Mouse (Mus musculus) ES-Bruce4 (cell line): Measurements from ENCODE around the gene Dxo. TPM values are rescaled to one million over a fixed set of nuclear protein-coding genes. Genes with fewer than 3 reads are reported as not detected.
"Not testable (repeated sequence)": the region's sequence is repeated elsewhere in the genome, so short reads cannot be mapped to it uniquely, and the experiment has no call there.

ENCODE experiments used
- H3K27ac ChIP-seq: 2 replicates; pipeline ENCODE4 v1.5.1; 2012; ENCODE audit warnings: low read length, inconsistent platforms; ENCODE audit not compliant: insufficient read depth
- H3K27me3 ChIP-seq: 2 replicates; pipeline ENCODE4 v1.6.1; 2012; ENCODE audit warnings: mild to moderate bottlenecking, low read length, inconsistent platforms; ENCODE audit not compliant: control insufficient read depth, poor library complexity, insufficient read depth, severe bottlenecking
- H3K36me3 ChIP-seq: 2 replicates; pipeline ENCODE4 v1.6.1; 2012; ENCODE audit warnings: inconsistent platforms, mild to moderate bottlenecking, low read length, moderate library complexity; ENCODE audit not compliant: control insufficient read depth, poor library complexity, insufficient read depth, severe bottlenecking
- H3K4me1 ChIP-seq: one replicate; pipeline ENCODE4 v1.8.1; 2011; ENCODE audit warnings: low read length; ENCODE audit not compliant: control insufficient read depth, insufficient read depth
- H3K4me3 ChIP-seq: 2 replicates; pipeline ENCODE4 v1.5.1; 2011; ENCODE audit warnings: low read depth, mild to moderate bottlenecking, low read length
- H3K9ac ChIP-seq: 2 replicates; pipeline ENCODE4 v1.6.1; 2012; ENCODE audit warnings: low read depth, mild to moderate bottlenecking, inconsistent platforms; ENCODE audit not compliant: poor library complexity, severe bottlenecking
- H3K9me3 ChIP-seq: replicated peaks from 2 replicates; pipeline ENCODE4 v1.6.1; 2012; ENCODE audit warnings: mild to moderate bottlenecking, low read length, inconsistent platforms; ENCODE audit not compliant: control insufficient read depth, poor library complexity, insufficient read depth, severe bottlenecking
- CTCF ChIP-seq: IDR thresholded peaks from one replicate; pipeline ENCODE4 v1.8.1; 2011; ENCODE audit warnings: low read depth, low read length
- EP300 ChIP-seq: IDR thresholded peaks from 2 replicates; pipeline ENCODE4 v1.6.1; 2011; ENCODE audit warnings: low read depth, low read length; ENCODE audit not compliant: insufficient read depth
- POLR2A ChIP-seq: IDR thresholded peaks from one replicate; pipeline ENCODE4 v1.8.1; 2011; ENCODE audit warnings: low read length; ENCODE audit not compliant: insufficient read depth
- polyA plus RNA-seq: library from polyadenylated mRNA; stranded (reverse); fragments of >200 nt; gene quantifications from 2 replicates; pipeline ENCODE4 v1.2.4, GENCODE M21; 2011; ENCODE audit warnings: low read depth; ENCODE audit not compliant: missing spikeins, insufficient read depth, insufficient read length

Dxo gene
- polyA plus RNA-seq, 1 experiment, result 24.5 TPM

DNA sequence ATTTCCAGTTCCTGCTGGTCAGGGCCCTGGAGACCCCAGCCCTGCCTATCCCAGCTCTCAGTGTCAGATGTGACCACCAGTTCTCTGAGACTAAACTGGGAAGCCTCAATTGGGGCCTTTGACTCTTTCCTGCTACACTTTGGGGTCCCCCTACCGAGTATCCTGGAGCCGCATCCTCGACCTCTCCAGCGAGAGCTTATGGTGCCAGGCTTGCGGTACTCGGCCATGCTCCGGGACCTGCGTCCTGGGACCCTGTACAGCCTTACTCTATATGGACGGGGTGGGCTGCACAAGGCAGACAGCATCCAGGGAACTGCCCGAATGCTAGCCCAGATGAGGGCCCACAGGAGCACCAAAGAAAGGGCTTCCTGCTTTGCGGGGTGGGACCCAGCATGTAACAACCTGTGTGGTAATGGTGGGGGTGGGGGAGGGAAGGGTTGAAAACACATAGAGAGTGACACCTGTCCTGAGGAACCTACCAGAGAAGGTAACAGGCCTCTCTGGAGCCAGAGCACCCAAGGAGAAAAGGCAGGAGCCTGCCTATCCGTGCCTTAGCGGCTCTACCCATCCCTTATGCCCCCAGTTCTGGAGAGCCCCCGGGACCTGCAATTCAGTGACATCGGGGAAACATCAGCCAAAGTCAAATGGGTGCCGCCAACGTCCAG, 37.8 kb upstream of the Dxo start:
- H3K27ac ChIP-seq, result no peak overlapping the region
- H3K27me3 ChIP-seq, result no peaks in the 10 kb centered on the region
- no peaks in the 10 kb centered on the region for H3K9me3 ChIP-seq
- no peak overlapping the region for H3K4me3 ChIP-seq
- TF ChIP-seq POLR2A (no peak), CTCF (no peak), EP300 (no peak)
- H3K9ac ChIP-seq, result no peak overlapping the region
- H3K4me1 ChIP-seq, result no peaks in the 10 kb centered on the region
- no peaks in the 10 kb centered on the region for H3K36me3 ChIP-seq

DNA sequence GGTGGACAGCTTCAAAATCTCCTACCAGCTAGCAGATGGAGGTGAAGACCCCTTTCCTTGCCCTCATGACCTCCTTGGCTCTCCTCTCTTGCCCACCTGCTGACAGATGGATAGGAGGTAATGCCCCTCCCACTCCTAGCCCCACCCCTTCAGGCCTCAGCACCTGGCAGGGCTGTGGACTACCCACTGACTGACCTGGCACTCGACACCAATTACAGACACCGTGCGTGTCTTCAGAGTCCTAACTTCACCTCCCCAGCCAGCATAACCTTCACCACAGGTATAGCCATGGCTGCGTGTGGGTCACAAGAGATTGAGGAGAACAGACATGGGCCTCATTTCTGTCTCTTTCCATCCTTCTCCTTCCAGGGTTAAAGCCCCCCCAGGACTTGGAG, 37.3 kb upstream of the Dxo start:
- no peak overlapping the region for H3K9ac ChIP-seq
- TF ChIP-seq EP300, result no peak
- no peak for TF ChIP-seq CTCF
- no peak for TF ChIP-seq POLR2A
- H3K36me3 ChIP-seq, result no peaks in the 10 kb centered on the region
- no peak overlapping the region for H3K4me3 ChIP-seq
- no peaks in the 10 kb centered on the region for H3K27me3 ChIP-seq
- H3K4me1 ChIP-seq, result no peaks in the 10 kb centered on the region
- H3K27ac ChIP-seq, result no peak overlapping the region
- no peaks in the 10 kb centered on the region for H3K9me3 ChIP-seq

DNA sequence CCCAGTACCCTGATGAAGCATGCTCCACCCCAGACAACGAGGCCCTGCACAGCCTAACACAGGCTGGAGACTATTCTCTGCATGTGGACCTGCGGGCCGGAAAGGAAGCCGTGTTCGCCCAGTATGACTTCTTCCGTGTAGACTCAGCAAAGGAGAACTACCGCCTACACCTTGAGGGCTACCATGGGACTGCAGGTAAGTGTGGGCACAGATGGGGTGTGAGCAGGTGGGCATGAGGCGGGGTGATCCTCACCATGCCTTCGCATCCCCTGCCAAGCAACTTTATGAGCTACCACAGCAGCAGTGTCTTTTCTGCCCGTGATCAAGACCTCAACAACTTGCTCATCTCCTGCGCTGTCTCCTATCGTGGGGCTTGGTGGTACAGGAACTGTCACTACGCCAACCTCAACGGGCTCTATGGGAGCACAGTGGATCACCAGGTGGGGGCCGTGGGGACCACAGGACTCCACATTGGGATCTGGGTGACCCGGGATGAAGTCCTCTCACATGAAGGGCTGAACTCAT, 36.0 kb upstream of the Dxo start:
- H3K9me3 ChIP-seq, H3K27ac ChIP-seq, H3K4me1 ChIP-seq, H3K9ac ChIP-seq, H3K36me3 ChIP-seq, H3K27me3 ChIP-seq, H3K4me3 ChIP-seq: not testable (repeated sequence)

DNA sequence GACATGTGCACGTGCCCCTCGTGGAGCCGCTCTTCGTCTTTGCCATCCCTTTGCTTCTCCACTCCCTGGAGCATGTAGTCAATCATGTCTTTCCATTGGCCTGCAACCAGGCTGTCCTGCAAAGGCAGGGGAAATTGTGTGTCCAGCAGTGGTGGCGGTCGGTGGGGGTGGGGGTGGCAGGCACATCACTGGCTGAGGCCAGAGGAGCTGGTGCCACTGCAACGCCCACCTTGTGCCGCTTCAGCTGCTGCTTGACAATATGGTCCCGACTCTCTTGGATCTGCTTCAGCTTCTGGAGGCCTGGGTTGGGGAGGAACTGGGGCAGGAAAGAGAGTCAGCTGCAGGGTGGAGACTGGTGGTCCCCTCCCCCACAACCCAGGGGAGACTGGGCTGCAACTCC, 34.1 kb upstream of the Dxo start:
- H3K9me3 ChIP-seq, H3K9ac ChIP-seq, H3K4me1 ChIP-seq, H3K27ac ChIP-seq, H3K36me3 ChIP-seq, H3K27me3 ChIP-seq, H3K4me3 ChIP-seq: not testable (repeated sequence)

DNA sequence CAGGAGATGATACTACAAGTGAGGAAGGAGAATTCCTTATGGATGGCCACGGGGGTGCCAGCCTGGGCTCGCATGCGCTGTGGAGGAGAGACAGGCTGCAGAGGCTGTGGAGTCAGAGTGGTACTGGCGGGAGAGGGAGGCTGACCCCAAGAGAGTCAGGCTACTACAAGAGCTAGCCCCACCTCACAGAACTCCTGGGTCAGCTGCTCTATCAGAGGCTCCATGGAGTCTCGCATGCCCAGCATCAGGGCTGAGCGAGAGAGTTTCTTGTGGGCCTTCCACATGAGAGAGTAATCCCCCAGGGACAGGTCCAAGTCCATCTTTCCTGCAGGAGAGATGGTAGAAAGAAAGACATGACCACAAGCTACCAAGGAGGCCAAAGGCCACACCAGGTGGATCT, 33.5 kb upstream of the Dxo start:
- not testable (repeated sequence) for H3K4me3 ChIP-seq, H3K36me3 ChIP-seq, H3K27ac ChIP-seq, H3K9ac ChIP-seq, H3K4me1 ChIP-seq, H3K9me3 ChIP-seq, H3K27me3 ChIP-seq

DNA sequence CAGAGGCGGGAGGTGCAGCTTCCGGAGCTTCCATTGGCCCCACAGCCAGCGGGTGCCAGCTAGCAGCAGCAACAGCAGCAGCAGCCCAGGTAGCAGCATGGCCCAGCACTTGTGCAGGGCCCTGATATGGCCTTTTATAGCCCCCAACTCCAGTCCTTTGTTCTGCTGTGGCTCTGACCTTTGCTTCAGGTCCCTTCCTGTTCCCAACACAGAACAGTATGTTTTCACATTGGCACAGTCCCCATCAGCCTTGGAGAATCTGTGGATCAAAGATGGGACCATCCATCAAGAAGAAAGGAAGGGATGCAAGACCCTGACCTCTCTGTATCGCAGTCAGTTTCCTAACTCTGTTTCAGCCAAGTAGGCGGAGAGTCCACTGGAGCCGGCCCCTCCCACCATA, 32.5 kb upstream of the Dxo start, which contains the start of gene Cyp21a1:
Gene Cyp21a1, minus strand, starts transcription at position 261 of the 400 bp plus-strand sequence.
- not testable (repeated sequence) for H3K4me1 ChIP-seq, H3K27ac ChIP-seq, H3K27me3 ChIP-seq, H3K36me3 ChIP-seq, H3K9me3 ChIP-seq, H3K4me3 ChIP-seq, H3K9ac ChIP-seq
